Mouse (Mus musculus) heart, adult 9 months (tissue): ENCODE measurements around the gene Cyba.

ENCODE experiments used
- DNase-seq, 2 experiments: peaks; one replicate each; pipeline ENCODE4 v3.0.0; 2022; ENCODE audit warnings: low spot score in 2 of 2

Gene Cyba

DNA sequence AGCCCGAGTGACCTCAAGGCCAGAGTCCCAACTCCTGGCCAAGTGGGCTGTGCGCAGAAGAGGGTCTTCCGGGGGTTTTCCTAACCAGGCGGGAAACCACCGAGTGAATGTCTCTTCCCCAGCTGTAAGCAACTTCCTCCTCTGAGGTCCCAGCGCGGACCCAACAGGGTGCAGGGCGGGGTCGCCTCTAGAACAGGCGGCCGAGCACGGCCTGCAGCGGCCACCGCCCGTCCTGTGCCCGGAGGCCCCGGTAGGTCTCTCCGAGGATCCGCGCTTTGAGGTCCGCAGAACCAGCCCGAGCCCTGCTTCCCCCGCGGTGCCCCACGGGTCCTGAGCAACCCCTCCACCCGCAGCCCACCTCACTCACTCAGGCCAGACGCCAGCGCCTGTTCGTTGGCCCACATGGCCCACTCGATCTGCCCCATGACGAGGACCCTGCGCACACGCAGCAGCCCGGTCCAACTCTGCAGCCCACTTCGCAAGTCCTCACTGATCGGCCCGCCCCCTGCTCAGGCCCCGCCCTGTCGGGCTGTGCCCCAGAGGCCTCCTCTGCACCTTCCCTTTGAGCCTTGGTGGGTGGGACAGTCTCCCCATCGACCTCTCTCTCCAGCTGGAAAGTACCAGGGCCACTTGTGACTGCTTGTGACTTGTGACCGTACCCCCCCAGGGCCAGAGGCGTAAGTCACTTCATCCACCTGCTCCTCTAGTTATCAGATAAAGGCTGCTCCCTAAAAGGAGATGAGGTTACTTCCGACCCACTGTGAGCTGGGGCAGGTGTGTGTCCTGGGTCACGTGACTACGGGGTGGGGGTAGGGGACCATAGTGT is at the start of gene Cyba:
Gene Cyba (minus strand): TSS at position 488 of the 826 bp plus-strand sequence.
- DNase-seq = peak; percentile 85 to 87

DNA sequence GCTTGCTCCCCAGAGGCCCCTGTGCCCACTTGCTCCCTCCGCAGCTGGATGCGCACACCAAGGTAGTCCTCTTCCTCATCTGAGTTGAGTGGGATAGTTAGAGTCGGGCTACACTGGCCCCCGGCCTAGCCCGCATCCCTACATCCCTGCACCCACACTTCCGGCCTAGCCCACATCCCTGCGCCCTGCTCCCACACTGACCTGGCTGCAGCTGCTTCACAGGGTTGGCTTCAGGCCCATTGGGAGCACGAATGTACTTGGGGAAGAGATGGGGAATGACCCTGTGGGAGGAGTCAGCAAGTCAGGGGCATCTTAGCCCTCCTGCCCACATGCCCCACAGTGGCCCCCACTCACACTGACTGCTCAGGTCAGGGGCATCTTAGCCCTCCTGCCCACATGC is 49.7 kb upstream of the Cyba start:
- DNase-seq = no peak

- peak; percentile 88 to 90 for DNase-seq
These were observed 43.0 kb upstream of the Cyba start, which contains the start of the genes Rnf166 and Ctu2 for GRCm38 (mm10) chr8:122475580-122476320. Gene Rnf166 (minus strand): TSS chr8:122476064. Gene Ctu2 (plus strand): TSS chr8:122476143.

DNA sequence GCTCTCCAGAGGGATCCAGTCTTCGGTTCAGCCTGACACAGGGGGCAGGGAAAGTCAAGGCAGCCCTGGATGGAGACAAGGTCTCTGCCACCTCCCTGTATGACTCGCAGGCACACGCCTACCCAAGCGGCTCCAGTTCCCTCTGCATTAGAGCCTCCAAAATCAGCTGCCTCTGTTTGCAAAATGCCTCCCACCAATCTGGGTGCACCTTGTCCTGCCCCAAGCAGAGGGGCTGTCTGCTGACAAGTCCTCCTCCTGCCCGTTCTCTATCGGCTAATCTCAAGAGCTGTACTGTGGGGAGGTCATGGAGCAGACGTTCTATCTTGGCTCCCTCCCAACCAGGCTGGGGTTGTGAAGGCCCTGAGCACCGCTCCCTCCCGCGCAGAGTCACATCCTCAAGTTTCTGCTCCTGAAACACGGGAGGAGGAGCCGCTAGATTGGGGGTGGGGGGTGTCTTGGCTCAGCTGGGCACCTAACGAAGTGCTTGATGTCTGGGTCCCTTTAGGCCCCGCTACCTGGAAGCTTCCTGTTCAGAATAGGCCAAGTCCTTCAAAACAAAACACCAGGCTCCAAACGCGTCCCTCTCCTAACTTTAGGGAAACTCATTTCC is 42.3 kb upstream of the Cyba start:
- peak; percentile 47 to 65 for DNase-seq

DNA sequence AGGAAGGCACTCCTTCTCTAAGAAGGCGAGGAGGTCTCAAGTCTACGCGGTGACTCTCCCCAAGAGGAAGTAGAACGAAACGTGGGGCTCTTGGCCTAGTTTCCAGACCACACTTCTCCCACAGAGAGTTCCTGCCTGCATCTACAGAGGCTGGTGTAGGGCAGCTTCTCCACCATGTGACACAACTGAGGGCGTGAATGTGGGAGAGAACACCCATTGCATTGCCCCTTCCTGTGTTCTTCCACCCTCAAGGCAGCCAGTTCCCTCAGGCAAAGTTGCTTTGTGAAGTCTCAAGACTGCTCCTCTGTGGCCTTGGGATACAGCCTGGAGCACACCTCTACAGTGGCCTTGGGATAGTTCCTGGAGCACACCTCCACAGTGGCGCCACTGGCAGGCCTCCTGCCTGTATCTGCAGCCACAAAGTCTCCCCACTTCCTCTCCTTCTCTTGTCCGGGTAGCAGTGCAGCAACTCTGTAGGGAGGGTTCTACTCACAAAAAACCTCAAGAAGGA is 41.2 kb upstream of the Cyba start:
- no peak for DNase-seq

GRCm38 (mm10) chr8:122470691-122471090 is 38.0 kb upstream of the Cyba start:
- no peak for DNase-seq

- no peak for DNase-seq
These were observed 37.2 kb upstream of the Cyba start for GRCm38 (mm10) chr8:122469965-122470364.

GRCm38 (mm10) chr8:122469407-122469806 is 36.7 kb upstream of the Cyba start:
- DNase-seq = no peak

DNA sequence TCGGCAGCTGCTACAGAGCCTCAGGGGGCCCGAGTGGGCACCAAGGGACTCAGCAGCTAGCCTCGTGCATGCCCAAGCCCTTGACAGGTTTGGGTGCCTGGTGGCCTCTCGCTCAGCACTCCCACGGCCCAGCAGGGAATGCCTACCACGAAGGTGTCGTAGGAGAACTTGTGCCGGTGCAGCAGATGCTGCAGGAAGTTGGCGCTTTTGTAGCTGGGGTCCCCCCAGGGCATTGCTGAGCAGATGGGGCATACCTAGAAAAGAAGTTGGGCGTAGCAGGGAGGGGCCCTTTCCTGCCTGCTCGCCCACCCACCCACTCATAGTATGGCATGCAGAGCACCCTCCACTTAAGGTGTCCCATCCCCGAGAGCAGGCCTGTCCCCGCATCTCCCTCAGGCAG is 35.1 kb upstream of the Cyba start:
- DNase-seq = no peak

DNA sequence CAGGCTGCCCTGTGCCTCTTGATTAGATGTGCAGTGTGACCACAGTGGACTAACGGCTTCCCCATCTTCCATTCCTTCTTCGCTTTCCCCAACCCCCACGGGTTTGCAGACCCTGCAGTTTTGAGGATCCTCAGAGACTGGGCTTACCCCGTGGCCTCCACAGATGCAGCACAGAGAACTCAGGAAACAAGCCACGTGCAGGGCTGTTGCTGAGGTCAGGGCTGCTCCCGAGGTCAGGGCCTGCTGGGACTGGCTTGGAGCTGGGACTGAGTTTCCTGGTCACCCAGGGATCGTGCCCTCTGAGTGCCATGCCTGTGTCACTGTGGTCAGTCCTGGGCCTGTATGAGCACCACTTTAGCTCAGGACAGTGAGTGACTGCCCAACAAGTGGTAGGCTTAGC is 32.3 kb upstream of the Cyba start:
- no peak for DNase-seq

GRCm38 (mm10) chr8:122463651-122464640 is 31.2 kb upstream of the Cyba start:
- no peak for DNase-seq

- DNase-seq = no peak
These were observed 29.8 kb upstream of the Cyba start for GRCm38 (mm10) chr8:122462510-122462909.

DNA sequence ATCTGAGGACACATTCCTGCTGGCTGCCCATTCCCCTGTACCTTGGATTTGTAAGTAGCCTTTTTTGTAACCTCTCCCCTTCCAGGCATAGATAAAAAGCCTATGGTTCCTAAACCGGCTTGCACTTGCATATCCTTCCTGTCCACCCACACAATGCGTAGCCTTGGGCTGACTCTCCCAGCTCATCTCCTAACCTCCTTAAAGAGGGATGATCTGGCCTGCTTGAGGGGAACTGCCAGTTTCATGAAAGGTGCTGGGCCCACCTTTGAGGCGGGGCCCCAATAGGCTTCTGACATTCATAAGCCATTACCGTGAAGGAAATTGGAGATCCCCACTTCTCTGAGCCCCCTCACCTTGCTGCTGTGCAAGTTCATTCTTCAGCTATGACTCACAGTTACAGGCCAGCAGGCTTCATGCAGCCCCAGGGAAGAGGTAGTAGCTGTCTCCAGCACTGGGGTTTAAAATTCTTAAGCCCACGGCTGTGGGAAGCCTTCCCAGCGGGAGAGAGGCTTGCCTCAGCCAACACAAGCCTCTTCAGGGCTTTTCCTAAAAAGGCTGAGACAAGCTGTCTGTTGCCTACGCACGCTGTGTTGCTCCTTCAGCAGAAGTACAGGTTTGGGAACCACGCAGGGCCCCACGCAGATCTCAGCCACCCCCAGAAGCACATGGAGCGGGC is 28.9 kb upstream of the Cyba start:
- no peak for DNase-seq

- DNase-seq = peak in 1 of 2 experiments; percentile 38
These were observed 28.1 kb upstream of the Cyba start, which contains the start of gene Snai3 for GRCm38 (mm10) chr8:122460524-122461472. Gene Snai3 (minus strand): TSS chr8:122460733.

DNA sequence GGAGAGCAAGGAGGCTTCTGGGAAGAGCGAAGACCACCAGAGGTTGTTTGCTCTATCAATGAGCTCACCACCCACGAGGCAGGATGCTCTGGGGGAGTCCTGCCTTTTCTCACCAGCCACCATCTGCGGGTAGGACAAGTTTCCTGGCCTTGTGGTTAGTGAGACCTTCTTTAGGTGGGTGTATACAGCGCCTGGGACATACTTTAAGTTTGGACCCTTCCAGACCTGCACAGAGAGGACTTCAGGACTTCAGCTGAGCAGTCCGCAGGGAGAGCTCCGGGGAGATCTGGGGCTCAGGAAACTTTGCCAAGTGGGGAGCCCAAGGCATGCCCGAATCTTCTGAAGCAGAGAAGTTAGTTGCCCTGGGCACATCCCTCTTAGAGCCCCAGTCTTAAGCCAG is 27.3 kb upstream of the Cyba start:
- no peak for DNase-seq

GRCm38 (mm10) chr8:122459218-122459900 is 26.6 kb upstream of the Cyba start:
- DNase-seq = no peak

GRCm38 (mm10) chr8:122457171-122457570 is 24.4 kb upstream of the Cyba start:
- DNase-seq = no peak

DNA sequence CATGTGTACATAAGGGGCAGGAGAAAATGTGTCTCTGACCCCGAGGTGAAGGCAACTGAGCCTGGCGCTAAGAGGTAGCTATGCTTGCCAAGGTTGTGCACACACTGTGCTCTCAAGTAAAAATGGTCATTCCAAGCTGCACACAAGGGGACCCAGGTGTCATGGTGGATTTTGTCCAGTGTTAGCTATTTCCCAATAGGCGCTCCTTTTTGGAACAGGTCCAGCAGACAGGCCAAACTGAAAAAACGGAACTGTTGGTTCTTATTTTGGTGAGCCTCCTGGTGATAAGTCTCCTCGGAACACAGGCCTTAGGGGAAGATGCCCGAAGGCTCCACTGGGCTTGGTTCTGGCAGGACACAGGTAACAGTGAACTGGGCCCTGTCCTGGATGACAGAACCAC is 21.7 kb upstream of the Cyba start:
- no peak for DNase-seq

GRCm38 (mm10) chr8:122452154-122452553 is 19.4 kb upstream of the Cyba start:
- DNase-seq = peak; percentile 47 to 50
